11 mouse cellular contexts compared by ENCODE assay signal in the genomic region with DNA sequence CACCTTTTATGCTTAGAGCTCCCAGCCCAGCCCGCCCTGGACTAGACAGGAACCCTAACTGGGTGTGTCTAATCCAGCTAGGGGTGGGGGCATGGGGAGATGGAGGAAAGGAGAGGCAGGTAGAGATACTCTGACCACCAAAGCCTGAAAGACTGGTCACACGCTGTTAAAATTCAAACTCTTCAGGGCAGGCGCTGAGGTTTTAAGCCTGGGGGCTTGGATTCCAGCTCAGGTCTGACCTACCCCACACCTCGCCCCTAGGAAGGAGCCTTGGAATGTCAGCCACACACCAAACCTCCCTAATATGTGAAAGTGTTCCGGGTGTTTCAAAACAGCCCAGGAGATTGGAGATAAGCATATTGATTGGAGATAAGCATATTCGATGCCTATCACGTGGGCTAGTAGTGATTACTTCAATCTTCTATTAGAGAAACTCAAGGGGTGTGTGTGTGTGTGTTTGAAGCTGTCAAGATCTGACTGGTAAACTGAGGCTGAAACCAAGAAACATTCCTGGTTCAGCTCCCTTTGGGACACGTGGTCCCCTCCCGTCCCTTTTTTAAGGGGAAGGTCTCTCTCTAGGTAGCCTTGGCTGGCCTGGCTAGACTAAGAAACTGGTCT. TPM values are rescaled to one million over a fixed set of nuclear protein-coding genes. Genes with fewer than 3 reads are reported as not detected.
A peak's percentile ranks its signal among the peaks of the same experiment; 100 is the strongest.
DNase-seq lines count a peak whose midpoint lies in the region; ATAC-seq and TF ChIP-seq lines count a peak whose summit lies in the region.
"Had no signal": no experiment of that assay in that cellular context is flagged by ENCODE, and none has a peak within 500 bp of the region (broad histone marks: within the 10 kb centered on the region; RNA-seq: fewer than 3 reads in every experiment).

No protein-coding gene starts in this region.

- ATAC-seq in heart, embryonic 14.5 days (ENCODE audit: insufficient number of reproducible peaks, insufficient read depth, low FRiP score, low read depth) = no peak
- ATAC-seq in embryonic facial prominence, embryonic 14.5 days (ENCODE audit: low read depth) = 0 out of 2 replicates have a peak, but pooled peaks have one; percentile 2
- ATAC-seq in limb, embryonic 15.5 days (ENCODE audit: insufficient number of reproducible peaks, low FRiP score, low TSS enrichment, low read depth) = 0 out of 2 replicates have a peak, but pooled peaks have one; percentile 11
- ATAC-seq: activated CD4-positive, CD25-positive, alpha-beta regulatory T cell, adult 4 months; midbrain, embryonic 13.5 days had no signal

- peaks cover 16% of the 10 kb centered on the region for H3K36me3 ChIP-seq in heart, embryonic 14.5 days (ENCODE audit: control insufficient read depth, insufficient read depth, low read length)
- H3K36me3 ChIP-seq in C2C12 (ENCODE audit: control insufficient read depth, insufficient read depth) = peaks cover 40% of the 10 kb centered on the region
- H3K36me3 ChIP-seq in embryonic facial prominence, embryonic 14.5 days (ENCODE audit: control insufficient read depth, insufficient read depth, low read length) = peaks cover 12% of the 10 kb centered on the region
- peaks cover 14% of the 10 kb centered on the region for H3K36me3 ChIP-seq in limb, embryonic 15.5 days
- H3K36me3 ChIP-seq: midbrain, embryonic 13.5 days had no signal

- H3K79me2 ChIP-seq in C2C12 (ENCODE audit: control insufficient read depth, insufficient read depth) = peaks cover 94% of the 10 kb centered on the region

- TF ChIP-seq CTCF in C2C12 (IDR thresholded peaks at IDR 0.05; ENCODE audit: control insufficient read depth, insufficient read depth, insufficient read length) = no peak

- no peaks in the 10 kb centered on the region for H3K27me3 ChIP-seq in heart, embryonic 14.5 days (ENCODE audit: control insufficient read depth, insufficient read depth, low read length)
- no peaks in the 10 kb centered on the region for H3K27me3 ChIP-seq in C2C12 (ENCODE audit: control insufficient read depth, insufficient read depth, insufficient read length)
- H3K27me3 ChIP-seq in embryonic facial prominence, embryonic 14.5 days (replicated peaks; ENCODE audit: control insufficient read depth, insufficient read depth, low read length) = no peaks in the 10 kb centered on the region
- H3K27me3 ChIP-seq in limb, embryonic 15.5 days = no peaks in the 10 kb centered on the region
- H3K27me3 ChIP-seq: midbrain, embryonic 13.5 days had no signal

- no peak for DNase-seq in heart, postnatal 25 days (ENCODE audit: low spot score)
- no peak for DNase-seq in embryonic facial prominence, embryonic 14.5 days (ENCODE audit: low spot score)
- DNase-seq in urinary bladder, postnatal 14 days (ENCODE audit: low spot score) = no peak
- DNase-seq in thymus, postnatal 25 days = no peak
- no peak for DNase-seq in neural tube, embryonic 10.5 days (ENCODE audit: extremely low spot score, low spot score)
- DNase-seq: retina, postnatal 1 day had no signal

- peak overlapping the region; percentile 12 for H3ac ChIP-seq in C2C12 (ENCODE audit: control insufficient read depth, insufficient read length, low read depth)

- 0 out of 2 replicates have a peak overlapping the region, but pooled peaks have one; percentile 60 for H3K9ac ChIP-seq in heart, embryonic 14.5 days (ENCODE audit: low read length)
- H3K9ac ChIP-seq in embryonic facial prominence, embryonic 14.5 days (ENCODE audit: low read depth, low read length) = no peak overlapping the region
- H3K9ac ChIP-seq in limb, embryonic 15.5 days = no peak overlapping the region
- H3K9ac ChIP-seq: midbrain, embryonic 13.5 days had no signal

- H3K27ac ChIP-seq in heart, embryonic 14.5 days (replicated peaks in 1 of 2; ENCODE audit: control insufficient read depth in 1 of 2, insufficient read depth in 1 of 2, low read depth in 2 of 2, low read length in 2 of 2) = peak overlapping the region; percentile 62 to 73
- peak overlapping the region; percentile 65 for H3K27ac ChIP-seq in embryonic facial prominence, embryonic 14.5 days (replicated peaks; ENCODE audit: low read depth, low read length)
- H3K27ac ChIP-seq in limb, embryonic 15.5 days = peak overlapping the region; percentile 80
- H3K27ac ChIP-seq: midbrain, embryonic 13.5 days had no signal

- H3K79me3 ChIP-seq in C2C12 (ENCODE audit: low read depth) = peaks cover 70% of the 10 kb centered on the region

- peak overlapping the region; percentile 46; the same call in 1 of the 2 replicates for H3K4me2 ChIP-seq in heart, embryonic 14.5 days (ENCODE audit: low read length)
- peak overlapping the region; percentile 44 for H3K4me2 ChIP-seq in embryonic facial prominence, embryonic 14.5 days (ENCODE audit: low read depth, low read length)
- 0 out of 2 replicates have a peak overlapping the region, but pooled peaks have one; percentile 17 for H3K4me2 ChIP-seq in limb, embryonic 15.5 days
- H3K4me2 ChIP-seq: midbrain, embryonic 13.5 days had no signal

- no peaks in the 10 kb centered on the region for H3K9me3 ChIP-seq in heart, embryonic 14.5 days (ENCODE audit: control insufficient read depth, low read length)
- H3K9me3 ChIP-seq in embryonic facial prominence, embryonic 14.5 days (ENCODE audit: control insufficient read depth, low read length) = no peaks in the 10 kb centered on the region
- no peaks in the 10 kb centered on the region for H3K9me3 ChIP-seq in limb, embryonic 15.5 days
- H3K9me3 ChIP-seq: midbrain, embryonic 13.5 days had no signal

- H3K4me1 ChIP-seq in heart, embryonic 14.5 days (ENCODE audit: control insufficient read depth in 2 of 2, insufficient read depth in 2 of 2, low read length in 2 of 2) = peaks cover 46 to 61% of the 10 kb centered on the region in 2 experiments
- H3K4me1 ChIP-seq in embryonic facial prominence, embryonic 14.5 days (ENCODE audit: control insufficient read depth, insufficient read depth, low read length) = peaks cover 66% of the 10 kb centered on the region
- H3K4me1 ChIP-seq in limb, embryonic 15.5 days = peaks cover 77% of the 10 kb centered on the region
- H3K4me1 ChIP-seq: midbrain, embryonic 13.5 days had no signal

- WGBS in heart, embryonic 14.5 days = 81% methylated on average over 9 of the region's 9 CpGs
- WGBS in embryonic facial prominence, embryonic 14.5 days = 69% methylated on average over 9 of the region's 9 CpGs
- 59% methylated on average over 9 of the region's 9 CpGs for WGBS in limb, embryonic 15.5 days

- intact Hi-C loops in heart, postnatal 25 days (cut with DNase I) = no loop called here

- H3K4me3 ChIP-seq in heart, embryonic 14.5 days (ENCODE audit: control insufficient read depth in 1 of 2, insufficient read depth in 1 of 2, low read depth in 1 of 2, low read length in 2 of 2) = no peak overlapping the region
- H3K4me3 ChIP-seq in C2C12 (ENCODE audit: insufficient read depth, poor library complexity, severe bottlenecking) = no peak overlapping the region
- H3K4me3 ChIP-seq in embryonic facial prominence, embryonic 14.5 days (ENCODE audit: low read depth, low read length) = no peak overlapping the region
- H3K4me3 ChIP-seq in limb, embryonic 15.5 days = no peak overlapping the region
- H3K4me3 ChIP-seq: midbrain, embryonic 13.5 days had no signal

TF ChIP-seq in C2C12, 6 proteins besides CTCF, POLR2A, EP300 and RAD21:
- peak; percentile 29 for TF ChIP-seq USF1 (IDR thresholded peaks at IDR 0.05; ENCODE audit: low read depth)
- TF ChIP-seq MAX (IDR thresholded peaks at IDR 0.05) = no peak
- no peak for TF ChIP-seq FOSL1 (IDR thresholded peaks at IDR 0.05; ENCODE audit: insufficient read depth, low read length, poor library complexity, severe bottlenecking)
- no peak for TF ChIP-seq CEBPB (IDR thresholded peaks at IDR 0.05; ENCODE audit: low read depth)
- TF ChIP-seq MYOG (IDR thresholded peaks at IDR 0.05; ENCODE audit: control insufficient read depth, extremely low read depth, insufficient read length) = no peak
- no peak for TF ChIP-seq MYOD1 (IDR thresholded peaks at IDR 0.05; ENCODE audit: control insufficient read depth, insufficient read length, low read depth)

RNA-seq across cellular contexts. Expression of a gene that starts 10.3 kb away (rescaled TPM):
- polyA plus RNA-seq in heart, embryonic 14.5 days (2014; fragmentation: Nextera tagmentation; extraction: Ambion mirVana) = 33.5 and 40.1 TPM in 2 replicates
- total RNA-seq in heart, postnatal 25 days (2021) = 10 to 100 TPM; 19.7 to 22.4 TPM
- 124 TPM for polyA plus RNA-seq in C2C12 (2012; fragmentation: generic; extraction: Trizol)
- polyA plus RNA-seq in embryonic facial prominence, embryonic 14.5 days (2014; fragmentation: Nextera tagmentation; extraction: Ambion mirVana) = 57.1 and 58.4 TPM in 2 replicates
- polyA plus RNA-seq in limb, embryonic 15.5 days (2015; fragmentation: Nextera tagmentation; extraction: Ambion mirVana) = 107 and 110 TPM in 2 replicates

RNA-seq across cellular contexts. Expression of a gene that starts 23.4 kb away (rescaled TPM):
- polyA plus RNA-seq in heart, embryonic 14.5 days (2014; fragmentation: Nextera tagmentation; extraction: Ambion mirVana) = 45.7 and 47.6 TPM in 2 replicates
- 10 to 100 TPM; 22.2 to 26.8 TPM for total RNA-seq in heart, postnatal 25 days (2021)
- 49.6 TPM for polyA plus RNA-seq in C2C12 (2012; fragmentation: generic; extraction: Trizol)
- 63.3 and 68.3 TPM in 2 replicates for polyA plus RNA-seq in embryonic facial prominence, embryonic 14.5 days (2014; fragmentation: Nextera tagmentation; extraction: Ambion mirVana)
- polyA plus RNA-seq in limb, embryonic 15.5 days (2015; fragmentation: Nextera tagmentation; extraction: Ambion mirVana) = 54.5 and 61.2 TPM in 2 replicates

RNA-seq across cellular contexts. Expression of a gene that starts 27.4 kb away (rescaled TPM):
- polyA plus RNA-seq in heart, embryonic 14.5 days (2014; fragmentation: Nextera tagmentation; extraction: Ambion mirVana) = 8.0 and 16.3 TPM in 2 replicates
- total RNA-seq in heart, postnatal 25 days (2021) = 1 to 10 TPM; 1.4 to 2.5 TPM
- 29.7 TPM for polyA plus RNA-seq in C2C12 (2012; fragmentation: generic; extraction: Trizol)
- 12.5 and 14.7 TPM in 2 replicates for polyA plus RNA-seq in embryonic facial prominence, embryonic 14.5 days (2014; fragmentation: Nextera tagmentation; extraction: Ambion mirVana)
- 11.0 and 12.2 TPM in 2 replicates for polyA plus RNA-seq in limb, embryonic 15.5 days (2015; fragmentation: Nextera tagmentation; extraction: Ambion mirVana)

RNA-seq across cellular contexts. Expression of a gene that starts 28.4 kb away (rescaled TPM):
- polyA plus RNA-seq in heart, embryonic 14.5 days (2014; fragmentation: Nextera tagmentation; extraction: Ambion mirVana) = 0.97 and 1.4 TPM in 2 replicates
- under 1 TPM; 0.42 to 0.52 TPM for total RNA-seq in heart, postnatal 25 days (2021)
- polyA plus RNA-seq in C2C12 (2012; fragmentation: generic; extraction: Trizol) = 0.01 TPM
- 15.6 and 20.6 TPM in 2 replicates for polyA plus RNA-seq in embryonic facial prominence, embryonic 14.5 days (2014; fragmentation: Nextera tagmentation; extraction: Ambion mirVana)
- 108 and 113 TPM in 2 replicates for polyA plus RNA-seq in limb, embryonic 15.5 days (2015; fragmentation: Nextera tagmentation; extraction: Ambion mirVana)

RNA-seq across cellular contexts. Expression of a gene that starts 30.4 kb away (rescaled TPM):
- polyA plus RNA-seq in heart, embryonic 14.5 days (2014; fragmentation: Nextera tagmentation; extraction: Ambion mirVana) = 0.05 and 0.08 TPM in 2 replicates
- not detected for total RNA-seq in heart, postnatal 25 days (2021)
- polyA plus RNA-seq in C2C12 (2012; fragmentation: generic; extraction: Trizol) = 0.01 TPM
- polyA plus RNA-seq in embryonic facial prominence, embryonic 14.5 days (2014; fragmentation: Nextera tagmentation; extraction: Ambion mirVana) = 0.42 and 0.52 TPM in 2 replicates
- polyA plus RNA-seq in limb, embryonic 15.5 days (2015; fragmentation: Nextera tagmentation; extraction: Ambion mirVana) = 1.2 and 1.3 TPM in 2 replicates
- polyA plus RNA-seq: activated CD4-positive, CD25-positive, alpha-beta regulatory T cell, adult 4 months; midbrain, embryonic 13.5 days had no signal
